Mouse (Mus musculus) frontal cortex, postnatal 36 days (tissue): ENCODE results near the gene 4933407L21Rik.
A peak's percentile ranks its signal among the peaks of the same experiment; 100 is the strongest.

ENCODE experiments used
- DNase-seq, 2 experiments: peaks; one replicate each; pipeline ENCODE4 v3.0.0; 2022; ENCODE audit warnings: low spot score in 2 of 2

4933407L21Rik gene

DNA sequence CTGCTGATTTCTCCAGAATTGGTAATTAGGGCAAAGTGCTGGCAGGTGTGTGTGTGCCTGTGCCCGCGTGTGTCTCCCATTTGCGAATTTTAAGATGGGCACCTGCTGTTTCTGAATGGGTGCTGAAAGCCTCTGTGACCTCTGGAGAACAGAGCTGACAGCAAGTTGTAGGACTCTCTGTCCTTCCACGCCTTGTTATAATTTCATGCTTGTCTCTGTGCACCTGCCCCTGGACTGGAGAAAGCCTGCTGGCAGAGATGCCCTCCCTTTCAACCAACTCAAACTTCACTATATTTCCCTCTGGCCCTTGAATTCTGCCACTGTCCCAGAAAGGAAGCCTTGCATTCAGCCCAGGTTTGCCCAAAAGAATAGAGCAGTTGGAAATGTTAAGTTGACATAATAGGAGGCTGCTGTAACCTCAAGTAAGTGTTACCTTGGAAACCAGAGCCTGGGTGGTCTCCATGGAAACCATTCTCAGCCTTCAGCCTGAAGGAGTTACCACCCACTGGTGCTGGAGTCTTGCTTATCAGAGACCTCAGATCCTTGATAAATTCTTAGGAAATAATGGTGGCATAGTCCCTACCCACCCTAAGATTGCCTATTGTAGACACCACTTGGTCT is 11.3 kb upstream of the 4933407L21Rik start:
- DNase-seq: peak in 1 of 2 experiments; percentile 89

DNA sequence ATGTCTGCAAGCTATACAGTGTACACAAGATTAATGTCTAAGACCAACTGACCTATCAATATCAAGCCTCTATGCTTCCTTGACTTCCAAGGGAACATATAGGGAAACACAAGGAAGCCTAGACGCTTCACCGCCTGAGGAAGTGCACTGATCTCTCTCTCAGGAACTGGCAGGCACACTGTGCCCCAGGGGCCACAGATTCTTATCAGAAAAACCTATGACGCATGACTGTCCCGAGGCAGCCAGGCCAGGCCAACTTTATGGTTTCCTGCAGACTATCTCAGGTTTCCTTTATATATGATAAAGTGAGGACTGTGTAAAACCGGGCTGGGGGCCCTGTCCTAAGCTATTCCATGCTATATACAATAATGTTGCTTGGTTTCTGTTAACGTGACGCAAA is 8.7 kb upstream of the 4933407L21Rik start:
- DNase-seq: no peak

DNA sequence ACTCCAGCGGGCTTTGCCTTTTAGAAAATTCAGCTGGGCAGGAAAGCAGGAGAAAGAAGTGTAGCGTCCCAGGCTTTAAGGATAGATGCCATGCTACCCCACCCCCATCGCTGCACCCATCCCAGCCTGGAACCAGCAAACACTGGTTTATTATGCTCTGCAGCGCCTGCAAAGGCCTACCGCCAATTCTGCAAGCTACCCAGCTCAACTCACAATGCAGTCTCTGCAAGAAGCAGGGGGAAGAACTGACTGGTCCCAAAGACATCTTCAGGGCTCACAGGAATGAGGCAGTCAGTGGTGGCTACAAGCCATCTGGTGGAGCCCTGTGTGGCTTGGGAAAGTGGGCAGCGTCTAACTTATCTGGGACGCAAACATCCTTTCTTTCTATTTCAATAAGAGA is 6.6 kb upstream of the 4933407L21Rik start:
- no peak for DNase-seq

DNA sequence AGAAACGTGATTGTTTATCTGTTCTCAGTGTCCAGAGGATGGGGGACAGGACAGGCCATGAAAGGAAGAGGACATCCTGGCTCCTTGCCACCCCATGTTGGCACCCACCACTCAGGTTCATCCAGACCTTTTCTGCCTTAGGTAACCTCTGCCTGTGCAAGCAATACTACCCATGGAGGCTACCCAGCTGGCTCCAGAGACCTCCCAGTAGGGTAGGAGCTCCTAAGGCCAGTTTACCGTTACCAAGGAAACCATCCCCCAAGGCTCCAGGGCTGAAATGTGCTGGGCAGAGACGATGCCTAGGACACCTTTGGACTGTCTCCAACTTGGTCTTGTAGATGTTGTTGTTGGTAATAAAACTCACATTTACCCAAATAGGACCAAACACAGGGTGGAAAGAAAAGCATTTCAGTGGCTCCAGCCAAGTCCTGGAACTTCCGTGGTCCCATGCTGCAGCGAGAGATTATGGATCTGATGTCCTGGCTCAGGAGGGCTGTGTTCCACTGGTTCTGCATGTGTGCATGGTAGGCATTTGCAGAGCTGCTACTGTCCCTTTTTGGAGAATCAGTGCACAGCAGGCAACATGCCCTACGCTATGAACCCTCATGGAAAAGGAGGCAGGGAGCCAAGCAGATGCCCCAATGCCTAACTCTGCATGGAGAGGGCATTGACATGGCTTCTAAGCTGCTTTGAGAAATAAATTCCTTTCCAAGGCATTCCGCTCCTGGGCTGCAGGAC is 6.0 kb upstream of the 4933407L21Rik start:
- DNase-seq: no peak

DNA sequence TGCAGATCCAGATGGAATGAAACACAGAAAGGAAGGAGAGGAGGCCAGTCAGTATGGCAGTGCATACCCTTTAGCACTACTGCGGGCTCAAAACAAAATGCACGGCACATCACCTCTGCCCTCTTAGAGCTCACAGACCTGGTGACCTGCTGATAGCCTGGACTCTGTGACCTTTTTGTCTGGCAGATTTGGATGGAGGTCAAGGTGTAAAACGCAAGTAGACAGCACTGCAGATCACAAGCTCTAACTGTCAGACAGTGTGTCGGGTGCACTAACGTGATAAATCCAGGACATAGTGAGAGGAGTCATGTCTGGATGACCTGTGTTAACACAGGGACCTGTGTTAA is 5.4 kb upstream of the 4933407L21Rik start:
- DNase-seq: no peak

DNA sequence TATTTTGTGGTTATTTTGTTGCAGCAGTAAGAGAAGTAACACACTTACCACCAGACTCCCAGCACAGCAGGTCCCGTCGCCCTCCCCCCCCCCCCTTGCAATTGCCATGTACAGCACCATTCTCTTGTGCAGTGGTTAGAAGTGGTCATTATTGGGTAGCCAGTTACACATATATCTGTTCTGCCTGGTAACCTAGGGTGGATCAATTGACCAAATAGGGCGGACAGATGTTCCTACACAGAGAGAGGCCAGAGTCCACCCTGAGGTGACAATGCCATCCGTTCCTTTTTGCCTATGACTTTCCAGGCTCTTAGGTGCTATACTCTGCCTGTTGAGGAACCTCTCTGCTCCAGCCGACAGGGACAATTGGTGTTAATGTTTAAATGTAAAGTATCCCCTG is 3.1 kb upstream of the 4933407L21Rik start:
- no peak for DNase-seq

DNA sequence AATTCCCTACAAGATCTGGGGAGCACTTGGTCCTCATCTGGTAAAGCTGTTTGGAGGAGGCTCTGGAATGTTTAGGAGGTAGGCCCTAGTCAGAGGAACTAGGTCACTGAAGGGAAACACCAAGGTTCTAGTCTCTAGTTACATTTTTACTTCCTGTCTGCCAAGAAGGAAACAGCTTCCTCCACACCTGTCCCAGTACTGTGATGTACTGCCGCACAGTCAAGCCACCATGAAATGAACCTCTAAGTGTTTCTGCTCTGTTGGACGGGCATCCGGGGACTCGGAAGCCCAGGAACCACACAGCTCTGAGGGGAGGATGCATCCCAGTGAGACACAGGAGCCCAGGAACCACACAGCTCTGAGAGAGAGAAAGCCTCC is 394 bp downstream of the 4933407L21Rik start:
- DNase-seq: peak in 1 of 2 experiments; percentile 60

DNA sequence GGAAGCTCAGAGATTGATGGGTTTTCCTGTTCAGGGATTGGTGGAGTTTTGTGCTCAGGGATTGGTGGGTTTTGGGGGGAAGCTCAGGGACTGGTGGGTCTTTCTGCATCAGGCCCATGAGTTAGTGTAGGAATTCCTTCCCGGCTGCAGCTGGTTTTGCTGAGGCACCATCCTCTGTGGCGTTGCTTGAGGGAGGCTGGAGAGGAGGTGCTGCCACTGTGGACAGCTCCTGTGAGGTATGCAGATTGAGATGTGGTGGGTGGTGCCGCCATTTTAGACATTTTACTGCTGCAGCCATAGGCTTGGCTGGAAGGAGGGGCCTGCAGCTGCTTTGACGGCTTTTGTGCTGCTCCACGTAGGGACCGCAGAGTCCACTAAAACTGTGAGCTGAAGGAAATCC is 1.1 kb downstream of the 4933407L21Rik start:
- DNase-seq: no peak

DNA sequence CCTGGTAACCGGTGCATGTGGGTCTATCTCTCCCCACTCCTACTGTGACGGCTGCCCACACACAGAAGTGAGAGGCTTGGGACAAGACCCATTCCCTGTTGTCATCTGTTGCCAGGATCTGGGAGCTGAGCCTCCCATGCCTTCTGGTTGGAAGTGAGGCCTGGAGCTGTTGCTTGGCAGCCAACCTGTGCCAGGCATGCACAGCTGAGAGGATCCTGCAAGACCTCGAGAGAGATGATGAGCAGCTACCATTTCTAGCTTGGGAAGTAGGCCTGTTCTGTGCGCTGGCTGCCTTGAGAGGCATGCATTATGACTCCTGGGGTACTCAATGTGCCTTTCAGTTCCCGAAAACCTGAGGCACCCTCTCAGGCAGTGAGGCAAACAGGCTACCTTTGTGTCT is 2.9 kb downstream of the 4933407L21Rik start:
- DNase-seq: no peak

DNA sequence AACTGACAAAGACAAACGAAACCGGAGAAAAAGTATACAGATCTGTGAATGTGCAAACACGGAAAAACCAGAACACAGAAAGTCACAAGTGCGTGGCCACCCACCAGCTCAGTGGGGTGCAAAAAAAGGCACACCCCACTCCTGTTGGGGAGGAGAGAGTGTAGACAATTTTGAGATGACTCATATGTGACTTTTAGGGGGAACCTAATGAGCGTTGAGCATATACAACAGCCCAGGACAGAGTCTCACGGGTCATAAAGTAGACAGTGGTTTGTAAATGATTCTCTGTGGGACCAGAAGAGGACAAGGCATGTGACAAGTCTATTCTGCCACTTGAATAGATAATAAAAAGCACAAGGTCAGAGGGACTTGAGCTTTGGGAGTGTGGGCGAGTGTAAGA is 4.9 kb downstream of the 4933407L21Rik start:
- no peak for DNase-seq

DNA sequence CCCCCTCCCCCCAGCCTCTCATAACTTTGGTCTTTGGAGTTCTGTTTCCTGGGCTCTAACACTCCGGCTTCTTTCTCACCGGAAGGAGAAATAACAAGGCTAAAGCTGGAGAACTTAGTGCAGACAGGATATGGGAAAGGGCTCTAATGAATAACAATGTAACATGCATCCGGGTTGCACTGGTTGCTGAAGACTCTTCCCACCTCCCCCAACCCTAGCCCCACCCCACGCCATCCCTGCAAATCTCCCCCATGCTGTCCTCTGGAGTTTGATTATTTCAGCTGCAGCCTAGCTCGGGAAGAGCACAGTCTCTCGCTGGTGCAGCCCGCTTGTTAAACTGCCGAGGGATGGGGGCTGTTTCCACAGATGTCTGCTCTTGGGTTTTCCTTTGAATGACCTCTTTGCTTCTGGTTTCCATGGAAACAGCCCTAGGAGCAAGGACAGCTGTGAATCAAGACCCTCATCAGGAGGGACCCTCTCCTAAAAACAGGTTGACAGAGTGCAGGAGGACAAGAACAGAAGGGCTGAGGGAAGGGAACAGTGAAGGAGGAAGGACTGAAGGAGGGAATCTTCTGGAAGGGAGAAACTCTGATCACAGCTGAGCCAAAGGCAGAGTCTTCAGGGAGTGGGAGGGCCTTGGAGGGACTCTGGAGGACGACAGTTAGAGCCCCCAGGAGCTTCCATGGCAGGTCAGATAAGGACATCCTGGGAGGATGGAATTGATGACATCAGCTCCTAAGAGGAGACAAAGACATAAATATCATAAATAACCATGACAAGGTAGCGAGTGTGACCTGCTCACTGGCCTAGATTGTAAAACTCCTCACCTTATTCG is 5.6 kb downstream of the 4933407L21Rik start:
- DNase-seq: no peak

DNA sequence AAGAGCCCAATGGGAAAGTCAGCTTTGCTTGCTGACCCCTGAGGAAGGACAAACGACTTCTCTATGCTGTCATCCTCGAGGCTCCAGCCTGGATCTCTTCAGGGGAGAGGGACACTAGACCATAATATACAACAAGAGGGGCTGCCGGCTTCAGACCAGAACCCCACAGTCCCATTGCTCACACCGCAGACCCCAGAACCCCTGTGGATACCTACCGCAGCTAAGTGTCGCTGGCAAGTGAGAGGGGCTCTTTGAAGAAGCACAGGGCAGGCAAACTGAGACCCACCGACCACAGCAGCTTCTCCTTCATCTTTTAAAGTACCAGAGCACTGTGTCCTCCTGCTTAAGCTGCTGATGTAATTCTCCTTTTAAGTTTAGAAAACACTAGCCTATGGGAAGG is 6.3 kb downstream of the 4933407L21Rik start:
- no peak for DNase-seq

DNA sequence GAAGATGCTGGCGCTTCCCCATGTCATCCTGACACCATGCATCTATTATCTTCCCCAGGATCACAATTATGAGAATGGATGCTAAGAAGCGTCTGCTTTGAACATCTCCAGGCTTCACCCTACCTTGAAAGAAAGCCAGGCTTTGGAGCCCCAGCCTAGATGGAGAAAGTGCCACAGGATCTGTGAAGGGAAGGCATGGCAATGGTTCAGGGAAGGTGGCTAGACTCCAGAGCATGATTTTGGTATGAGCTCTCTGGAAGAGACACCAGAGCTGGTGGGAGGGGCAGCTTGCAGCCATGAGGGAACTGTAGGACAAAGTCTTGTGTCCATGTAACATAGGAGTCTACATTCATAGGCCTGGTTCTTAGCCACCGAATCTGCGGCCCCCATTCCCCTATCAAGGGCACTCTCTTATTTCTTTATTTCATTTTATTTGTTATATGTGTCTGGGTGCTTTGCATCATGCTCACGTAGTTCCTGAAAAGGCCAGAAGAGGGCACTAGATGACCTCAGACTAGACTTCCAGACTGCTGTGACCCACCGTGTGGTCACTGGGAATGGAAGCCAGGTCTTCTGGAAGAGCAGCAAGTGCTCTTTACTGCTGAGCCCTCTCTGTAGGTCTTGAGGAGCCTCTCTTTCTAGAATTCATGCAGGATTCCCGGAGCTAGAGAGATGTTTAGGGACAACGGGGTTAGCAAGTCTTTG is 7.0 kb downstream of the 4933407L21Rik start:
- peak; percentile 60 to 72 for DNase-seq

DNA sequence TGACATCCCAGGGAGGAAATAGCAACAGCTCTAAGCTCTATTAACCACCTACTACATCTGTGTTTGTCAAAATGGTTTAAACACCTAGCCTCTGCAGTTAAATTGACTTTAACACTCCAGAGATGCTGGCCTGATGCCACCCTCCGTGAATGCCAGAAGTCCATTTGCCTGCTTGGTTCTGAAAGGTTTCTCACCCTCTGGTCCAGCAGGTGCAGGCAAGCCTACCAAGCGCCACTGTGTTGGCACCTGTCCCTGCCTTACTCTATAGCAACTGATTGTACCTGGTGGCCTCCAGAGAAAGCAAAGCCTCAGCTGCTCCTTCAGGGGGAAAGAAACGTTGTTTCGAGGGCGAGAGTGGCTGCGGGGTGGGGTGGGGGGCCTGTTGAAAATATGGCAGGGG is 8.0 kb downstream of the 4933407L21Rik start:
- no peak for DNase-seq

DNA sequence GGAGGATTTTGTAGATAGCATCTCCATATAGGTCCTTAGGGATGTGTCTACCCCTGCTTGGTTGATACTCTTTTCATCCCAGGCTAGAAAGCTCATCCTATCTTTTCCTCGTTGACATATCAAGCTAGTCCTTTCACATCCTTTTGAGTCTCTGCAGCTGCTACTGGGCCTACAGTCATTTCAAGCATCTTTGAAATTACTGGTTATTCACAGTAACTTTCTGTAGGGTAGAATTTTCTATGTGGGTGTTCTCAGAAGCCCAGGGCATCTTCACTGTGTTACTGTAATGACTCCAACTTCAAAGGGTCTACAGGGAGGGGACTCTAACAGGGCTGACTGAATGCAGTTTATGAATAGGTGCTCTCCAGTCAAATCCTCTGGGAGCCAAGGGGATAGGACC is 9.0 kb downstream of the 4933407L21Rik start:
- DNase-seq: no peak

DNA sequence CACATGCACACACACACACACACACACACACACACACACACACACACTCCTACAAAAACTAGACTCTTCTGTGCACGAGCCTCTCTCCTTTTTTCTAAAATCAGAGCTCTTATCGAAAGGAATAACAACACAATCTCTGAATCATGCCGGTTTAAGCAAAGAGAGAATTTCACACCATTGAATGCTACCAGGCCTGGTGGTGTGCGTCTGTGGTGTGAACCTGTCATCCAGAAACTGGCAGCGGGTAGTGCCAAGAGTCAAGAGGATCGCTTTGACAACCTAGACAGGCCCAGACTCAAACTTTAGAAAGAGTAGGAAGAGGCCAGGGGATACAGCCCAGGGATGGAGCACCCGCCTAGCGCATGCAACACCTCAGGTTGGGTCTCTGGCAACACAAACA is 14.0 kb downstream of the 4933407L21Rik start:
- peak in 1 of 2 experiments; percentile 41 for DNase-seq

DNA sequence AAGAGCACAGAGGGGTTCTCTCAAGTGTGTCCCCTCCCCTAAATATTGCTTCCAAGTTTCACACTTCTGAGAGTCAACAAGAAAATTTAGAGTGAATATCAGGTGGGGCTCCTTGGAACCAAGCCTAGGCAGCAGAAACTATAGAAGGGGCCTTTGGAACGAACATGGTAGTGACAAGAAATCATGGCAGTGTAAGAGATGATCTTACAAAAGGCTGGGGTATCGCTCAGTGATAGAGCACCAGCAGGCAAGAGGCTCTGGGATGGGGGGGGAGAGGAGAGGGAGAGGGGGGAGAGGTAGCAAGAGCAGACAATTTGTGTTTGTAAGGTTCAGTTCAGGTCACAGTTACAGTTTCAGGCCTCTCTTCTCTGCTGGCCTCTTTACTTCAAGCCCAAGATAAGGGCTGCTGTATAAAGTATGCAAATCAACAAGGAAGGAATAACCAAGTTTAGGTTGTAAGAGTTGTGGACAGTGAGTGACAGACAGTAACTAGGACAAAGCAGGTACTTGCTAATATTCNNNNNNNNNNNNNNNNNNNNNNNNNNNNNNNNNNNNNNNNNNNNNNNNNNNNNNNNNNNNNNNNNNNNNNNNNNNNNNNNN is 20.9 kb downstream of the 4933407L21Rik start:
- DNase-seq: no peak

DNA sequence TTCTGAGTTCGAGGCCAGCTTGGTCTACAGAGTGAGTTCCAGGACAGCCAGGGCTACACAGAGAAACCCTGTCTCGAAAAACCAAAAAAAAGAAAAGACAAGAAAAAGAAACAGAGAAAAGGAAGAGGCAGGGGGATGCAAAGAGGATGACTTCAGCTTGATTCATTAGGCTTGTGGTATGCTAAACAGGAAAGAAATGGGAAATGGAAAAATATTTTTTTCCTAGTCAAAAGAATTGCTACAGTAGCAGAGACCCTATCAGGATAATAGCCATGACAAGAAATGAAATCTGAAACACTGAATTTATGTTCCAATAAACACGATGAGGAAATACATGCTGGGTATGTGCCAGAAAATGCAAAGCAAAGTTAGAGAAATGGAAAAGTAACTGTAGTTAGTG is 26.9 kb downstream of the 4933407L21Rik start:
- DNase-seq: no peak

DNA sequence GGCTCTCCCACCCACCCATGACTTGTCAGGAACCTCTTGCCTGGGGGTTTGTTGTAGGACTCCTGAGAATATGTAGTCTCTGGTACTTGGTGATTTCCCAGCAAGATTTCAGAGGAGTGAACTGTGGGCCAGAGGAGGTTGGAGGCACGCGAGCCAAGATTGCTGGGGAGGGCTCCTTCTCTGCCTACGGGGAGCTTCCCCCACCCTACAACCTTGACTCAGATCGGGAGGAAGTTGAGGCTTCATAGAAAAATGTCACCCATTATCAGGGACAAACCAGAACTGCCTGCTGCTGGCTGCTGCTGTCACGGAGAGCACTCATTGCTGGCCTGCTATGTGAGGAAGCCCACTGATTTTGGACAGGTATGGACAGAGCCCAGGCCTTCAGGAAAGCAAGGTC is 29.0 kb downstream of the 4933407L21Rik start:
- DNase-seq: no peak

DNA sequence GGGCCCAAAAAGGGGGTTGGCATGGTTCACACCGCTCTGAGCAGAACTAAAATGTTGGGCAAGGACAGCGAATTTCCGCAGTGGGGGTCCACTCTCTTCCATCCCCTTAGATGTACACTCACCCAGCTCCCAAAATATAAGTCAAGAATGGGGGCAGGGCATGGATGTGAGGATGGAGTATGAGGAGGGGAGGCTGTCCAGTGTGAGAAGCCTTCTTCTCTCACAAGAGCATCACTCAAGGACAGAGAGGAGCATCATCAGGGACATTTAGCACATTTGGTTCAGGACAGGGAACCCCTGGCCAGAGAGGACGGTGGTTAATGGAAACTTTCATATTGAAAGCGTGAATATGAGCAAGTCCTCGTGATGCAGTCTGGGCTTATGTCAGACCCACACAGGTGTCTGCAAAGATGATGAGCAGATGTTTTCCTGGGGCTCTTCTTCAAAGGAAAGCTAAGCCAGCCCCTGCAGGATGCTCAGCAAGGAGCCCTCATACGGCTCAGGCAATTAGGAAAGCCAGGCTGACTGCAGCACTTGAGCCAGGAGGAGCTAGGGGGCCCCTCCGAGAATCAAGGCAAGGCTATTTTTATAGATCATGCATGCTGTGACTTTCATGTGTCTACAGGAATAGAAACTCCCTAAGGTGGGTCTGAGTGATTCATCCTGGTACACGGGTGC is 29.8 kb downstream of the 4933407L21Rik start:
- peak; percentile 32 to 55 for DNase-seq
